Mouse (Mus musculus) kidney, postnatal 14 days (tissue): ENCODE data around the gene Asna1.

Experiments used
- DNase-seq: peaks from one replicate; pipeline ENCODE4 v3.0.0; 2022; ENCODE audit warnings: mixed read lengths

The Asna1 gene

DNA sequence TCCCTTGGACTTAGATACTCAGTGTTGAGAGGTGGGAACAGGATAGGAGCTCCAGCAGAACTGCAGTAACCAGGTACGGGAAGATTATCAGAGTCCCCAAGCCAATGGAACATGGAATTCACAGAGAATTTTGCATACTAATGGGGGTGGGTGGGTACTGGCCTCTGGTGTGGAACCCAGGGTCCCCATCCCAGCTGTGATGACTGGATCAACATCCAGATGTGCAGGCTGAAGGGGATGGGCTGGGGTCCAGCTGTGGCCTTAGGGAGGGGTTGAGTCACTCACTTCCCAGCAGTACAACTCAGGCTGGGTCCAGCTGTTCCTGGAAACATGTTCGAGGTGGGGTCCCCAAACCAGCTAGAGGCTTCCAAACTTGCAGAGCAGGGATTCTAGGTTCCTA, 37.2 kb downstream of the Asna1 start:
- DNase-seq: no peak

GRCm38 (mm10) chr8:84987388-84987787, 37.7 kb downstream of the Asna1 start:
- no peak for DNase-seq

GRCm38 (mm10) chr8:84986379-84986945, 38.6 kb downstream of the Asna1 start:
- no peak for DNase-seq

DNA sequence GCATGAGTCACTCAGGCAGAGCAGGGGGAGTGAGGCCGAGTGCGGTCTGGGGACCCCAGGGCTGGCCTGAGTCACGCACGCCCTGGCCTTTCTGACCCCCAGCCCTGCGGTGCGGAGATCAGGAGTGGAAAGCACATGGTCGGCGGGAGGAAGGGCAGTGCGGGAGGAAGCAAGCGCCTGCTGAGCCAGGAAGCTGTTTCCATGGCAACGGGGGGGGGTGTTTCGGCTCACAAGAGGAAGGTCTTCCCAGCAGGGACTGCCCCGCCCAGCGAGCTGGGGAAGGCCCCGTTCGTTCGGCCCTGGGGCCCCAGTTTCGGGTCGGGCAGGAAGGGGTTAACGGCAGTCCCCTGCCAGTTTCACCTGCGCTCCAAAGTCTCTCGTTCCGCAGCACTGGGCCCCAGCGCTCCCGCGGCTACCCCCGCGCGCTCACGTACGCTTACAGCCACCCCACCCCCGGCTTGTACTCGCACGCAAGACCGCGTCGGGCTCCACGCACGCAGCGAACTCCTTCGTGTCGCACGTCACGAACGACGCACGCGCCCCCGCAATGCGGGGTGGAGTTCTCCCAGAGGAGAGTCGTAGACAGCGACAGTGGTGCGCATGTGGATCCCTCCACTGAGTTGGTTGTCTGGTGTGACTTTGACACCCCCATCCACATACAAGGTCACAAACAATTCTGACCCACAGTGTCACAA, 39.2 kb downstream of the Asna1 start:
- peak; percentile 95 for DNase-seq

DNA sequence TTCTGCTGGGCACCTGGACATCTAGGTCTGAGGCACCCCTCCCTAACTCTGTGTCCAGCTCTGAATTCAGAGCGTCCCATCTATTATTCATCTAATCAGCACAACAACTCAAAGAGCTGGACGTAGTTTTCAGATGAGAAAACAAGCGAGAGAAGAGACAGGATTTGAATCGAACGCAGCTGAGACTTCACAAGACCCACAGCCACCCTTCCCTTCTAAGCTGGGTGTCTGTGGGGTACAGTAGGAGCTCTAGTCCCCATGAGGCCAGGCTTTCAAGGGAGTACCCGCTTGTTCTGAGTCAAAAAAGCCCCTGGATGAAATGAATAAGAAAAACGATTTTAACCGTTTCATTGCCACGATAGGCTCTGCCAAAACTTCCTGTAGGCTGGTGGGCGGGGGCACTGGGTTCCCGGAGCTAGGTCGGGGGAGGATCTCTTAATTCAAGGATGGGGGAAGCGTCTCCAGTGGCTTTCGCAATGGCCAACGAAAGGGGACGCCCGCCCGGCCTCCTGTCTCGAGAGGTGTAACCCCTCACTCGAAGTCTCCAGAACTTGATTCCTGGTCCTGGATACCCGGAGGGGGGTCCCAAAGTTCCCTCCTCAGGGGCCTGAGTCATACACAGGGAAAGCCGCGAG, 39.9 kb downstream of the Asna1 start:
- no peak for DNase-seq

GRCm38 (mm10) chr8:84984294-84985048, 40.6 kb downstream of the Asna1 start:
- peak; percentile 81 for DNase-seq

- no peak for DNase-seq
Observed at GRCm38 (mm10) chr8:84982499-84983011, 42.5 kb downstream of the Asna1 start.

- peak; percentile 67 for DNase-seq
Observed at GRCm38 (mm10) chr8:84981644-84982498, 43.2 kb downstream of the Asna1 start.

GRCm38 (mm10) chr8:84980622-84981358, 44.3 kb downstream of the Asna1 start:
- peak; percentile 96 for DNase-seq

DNA sequence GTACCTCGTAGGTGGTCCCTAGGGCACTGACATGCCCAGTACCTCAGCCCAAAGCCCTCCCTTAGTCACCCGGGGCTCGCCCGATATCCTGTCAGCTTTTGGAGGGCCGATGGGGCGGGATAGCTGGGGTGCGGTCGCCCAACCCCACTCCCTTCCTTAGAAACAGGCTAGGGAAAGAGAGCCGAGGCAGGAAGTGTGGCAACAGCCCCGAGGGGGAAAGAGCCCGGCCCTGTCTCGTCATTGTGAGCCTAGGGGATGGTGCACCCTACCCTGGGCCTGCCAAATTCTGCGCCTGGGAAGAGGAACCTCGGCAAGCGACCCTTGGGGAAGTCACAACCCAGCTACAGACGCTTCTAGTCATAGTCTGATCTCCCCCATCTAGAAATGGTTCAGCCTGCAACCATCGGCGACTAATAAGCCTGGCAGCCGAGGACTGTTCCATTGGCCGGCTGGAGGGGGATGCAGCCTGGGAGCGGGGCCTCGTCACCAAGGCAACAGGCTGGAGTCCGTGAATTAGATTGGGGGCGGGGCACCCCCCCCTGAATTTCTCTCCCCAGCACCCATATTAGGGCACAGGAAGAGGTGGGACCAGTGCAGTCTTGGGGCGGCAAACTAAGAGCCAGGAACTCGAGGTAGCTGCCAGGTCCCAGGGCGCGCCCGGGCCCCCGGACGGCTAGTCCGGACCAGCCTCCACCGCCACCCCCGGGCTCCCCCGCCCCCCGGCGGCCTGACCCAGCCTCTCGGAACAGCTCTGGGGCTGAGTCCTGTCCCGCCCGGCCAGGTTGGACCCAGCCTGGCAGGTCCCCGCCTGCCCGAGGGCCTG, 45.3 kb downstream of the Asna1 start:
- DNase-seq: peak; percentile 96

DNA sequence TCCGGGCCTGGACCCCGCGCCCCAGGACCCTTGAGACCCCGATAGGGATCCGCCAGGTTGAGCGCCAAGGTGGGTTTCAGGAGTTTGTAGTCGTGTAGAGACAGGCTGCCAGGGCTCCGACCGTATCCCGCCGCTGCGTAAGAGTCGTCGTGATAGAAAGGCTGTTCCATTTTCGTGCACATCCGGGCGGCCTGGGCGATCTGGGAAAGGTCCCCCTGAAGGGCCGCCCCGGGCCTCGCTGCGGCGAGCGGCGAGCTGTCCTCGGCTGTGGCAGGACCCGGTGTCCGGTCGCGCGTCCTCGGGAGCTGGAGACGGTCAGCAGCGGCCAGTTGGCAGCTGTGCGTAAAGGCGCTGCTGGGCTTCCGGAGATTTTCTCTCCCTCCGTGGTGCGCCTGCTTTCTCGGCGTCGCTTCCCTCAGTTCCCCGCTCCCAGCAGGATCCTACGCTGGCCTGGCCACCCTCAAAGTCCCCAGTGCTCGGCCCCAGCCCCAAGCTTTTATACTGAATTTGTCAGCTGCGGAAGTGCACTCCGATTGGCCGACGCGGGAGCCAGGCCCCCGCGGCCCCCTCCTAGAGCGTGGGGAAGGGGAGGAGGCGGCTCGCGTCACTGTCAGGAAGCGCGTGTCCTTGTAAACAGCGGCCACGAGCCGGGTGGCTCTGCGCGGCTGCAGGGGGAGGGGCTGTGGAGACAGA, 46.7 kb downstream of the Asna1 start, which contains the start of gene Junb:
Gene Junb, minus strand, starts transcription at position 471 of the 693 bp plus-strand sequence.
- peak; percentile 97 for DNase-seq

DNA sequence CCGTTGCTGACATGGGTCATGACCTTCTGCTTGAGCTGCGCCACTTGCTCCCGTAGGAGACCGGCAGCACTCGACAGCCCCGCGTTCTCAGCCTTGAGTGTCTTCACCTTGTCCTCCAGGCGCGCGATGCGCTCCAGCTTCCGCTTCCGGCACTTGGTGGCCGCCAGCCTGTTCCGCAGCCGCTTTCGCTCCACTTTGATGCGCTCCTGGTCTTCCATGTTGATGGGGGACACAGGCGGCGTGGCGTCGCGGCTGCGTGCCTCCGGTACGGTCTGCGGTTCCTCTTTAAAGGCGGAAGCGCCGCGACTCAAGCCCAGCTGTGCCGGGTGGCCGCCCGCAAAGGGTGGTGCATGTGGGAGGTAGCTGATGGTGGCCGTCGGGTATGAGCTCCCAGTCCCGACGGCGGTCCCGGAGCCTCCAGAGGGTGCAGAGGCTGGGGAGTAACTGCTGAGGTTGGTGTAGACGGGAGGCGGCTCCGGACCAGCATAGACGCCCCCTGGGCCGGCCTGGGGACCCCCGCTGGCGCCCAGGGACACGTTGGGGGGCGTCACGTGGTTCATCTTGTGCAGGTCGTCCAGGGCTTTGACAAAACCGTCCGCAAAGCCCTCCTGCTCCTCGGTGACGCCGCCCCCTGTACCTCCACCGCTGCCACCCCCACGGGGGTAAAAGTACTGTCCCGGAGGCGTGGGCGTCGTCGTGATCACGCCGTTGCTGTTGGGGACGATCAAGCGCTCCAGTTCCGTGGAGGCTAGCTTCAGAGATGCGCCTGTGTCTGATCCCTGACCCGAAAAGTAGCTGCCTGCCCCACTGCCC, 47.4 kb downstream of the Asna1 start:
- DNase-seq: peak; percentile 74

- DNase-seq: no peak
Observed at GRCm38 (mm10) chr8:84976763-84977434, 48.2 kb downstream of the Asna1 start.

GRCm38 (mm10) chr8:84976031-84976762, 48.9 kb downstream of the Asna1 start:
- peak; percentile 98 for DNase-seq

GRCm38 (mm10) chr8:84975434-84975833, 49.6 kb downstream of the Asna1 start:
- DNase-seq: peak; percentile 76

GRCm38 (mm10) chr8:84974543-84975142, 50.4 kb downstream of the Asna1 start:
- no peak for DNase-seq
